Mouse (Mus musculus) neural tube, embryonic 10.5 days (tissue): ENCODE results near the gene Pak6.
A peak's percentile ranks its signal among the peaks of the same experiment; 100 is the strongest.

Experiments used
- DNase-seq: peaks from one replicate; pipeline ENCODE4 v3.0.0-alpha.2; 2017; ENCODE audit warnings: low spot score; ENCODE audit errors: extremely low spot score

The Pak6 gene

DNA sequence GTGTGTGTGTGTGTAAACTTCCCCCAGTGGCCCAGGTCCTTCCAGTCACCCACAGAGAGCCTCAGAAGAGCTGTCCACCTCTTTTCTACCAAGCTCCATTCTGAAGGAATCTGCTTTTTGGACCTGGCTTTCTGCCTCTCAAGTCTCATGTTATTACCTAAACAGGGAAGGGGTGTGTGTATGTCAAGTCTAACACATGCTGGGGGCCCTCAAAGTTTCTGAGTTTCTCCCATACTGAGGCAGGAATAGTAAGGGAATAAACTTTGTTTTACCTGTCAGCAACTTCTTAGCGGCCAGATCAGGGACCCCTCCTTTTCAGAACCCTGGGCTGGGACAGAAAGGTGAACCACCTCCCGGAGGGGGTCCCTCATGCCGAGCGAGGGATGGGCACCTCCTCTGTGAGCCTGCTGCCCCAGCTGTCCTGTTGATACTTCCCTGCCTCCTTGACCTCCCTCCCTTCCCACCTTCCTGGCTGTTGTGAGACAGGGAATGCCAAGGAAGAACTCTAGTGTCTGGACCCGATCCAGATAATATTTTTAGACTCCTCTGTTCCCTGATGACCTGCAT, 34.3 kb downstream of the Pak6 start:
- no peak for DNase-seq

DNA sequence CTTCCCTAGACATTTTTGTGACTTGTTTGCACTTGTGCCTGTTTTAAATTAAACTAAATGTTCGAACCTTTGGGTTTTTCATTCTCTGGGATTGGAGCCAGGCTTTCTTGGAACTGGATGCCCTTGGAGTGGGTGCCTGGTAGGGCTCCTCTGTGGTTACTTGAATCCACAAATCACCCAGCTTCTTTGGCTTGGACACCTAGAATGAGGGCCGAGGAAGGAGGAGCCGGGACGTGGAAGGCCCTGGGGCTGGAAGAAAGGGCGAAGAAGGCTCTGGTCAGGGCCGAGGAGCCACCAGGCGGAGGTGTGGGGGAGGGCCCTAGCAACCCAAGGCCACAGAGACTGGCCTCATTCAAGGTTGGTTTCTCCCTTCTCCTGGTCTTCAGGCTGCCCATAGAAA, 34.9 kb downstream of the Pak6 start:
- no peak for DNase-seq

DNA sequence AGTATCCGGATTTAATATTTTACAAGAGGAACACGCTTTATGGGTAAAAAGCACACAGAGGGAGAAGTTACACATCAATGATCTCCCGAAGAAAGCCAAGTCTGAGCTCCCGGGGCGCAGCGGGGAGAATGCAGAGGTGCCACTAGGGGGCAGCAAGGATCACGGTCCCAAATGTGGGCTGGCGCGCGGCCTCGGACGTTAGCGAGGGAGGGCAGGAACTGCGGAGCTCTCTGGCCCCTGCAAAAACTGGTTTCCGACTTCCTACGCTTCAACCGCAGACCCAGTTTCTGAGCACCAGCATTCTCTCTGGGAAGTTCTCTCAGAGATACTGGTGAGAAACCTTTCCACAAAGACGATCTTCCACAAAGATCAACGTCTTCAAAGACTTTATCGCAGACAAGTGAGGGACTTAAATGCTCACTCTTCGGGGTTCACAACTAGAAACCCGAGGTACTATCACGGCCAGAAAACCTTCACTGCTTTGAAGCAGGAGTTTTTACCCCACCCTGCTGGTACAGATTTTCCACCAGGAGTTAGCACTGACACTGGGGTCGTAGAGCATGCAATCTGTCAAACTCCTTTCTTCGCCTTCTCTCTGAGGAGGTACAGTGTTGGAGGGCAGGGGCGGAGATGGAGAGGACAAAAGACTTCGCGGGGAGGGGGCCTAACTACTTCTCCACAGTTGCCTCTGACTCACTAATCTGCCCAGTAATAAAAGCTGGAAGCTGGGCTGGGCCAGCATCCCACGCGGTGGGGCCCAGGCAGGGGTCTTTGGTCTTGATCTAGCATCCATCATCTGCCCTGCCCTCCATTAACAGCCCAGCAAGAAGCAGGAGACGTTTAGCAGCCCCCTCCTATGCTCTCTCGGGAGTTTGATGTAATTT, 37.3 kb downstream of the Pak6 start:
- DNase-seq, result peak; percentile 90

DNA sequence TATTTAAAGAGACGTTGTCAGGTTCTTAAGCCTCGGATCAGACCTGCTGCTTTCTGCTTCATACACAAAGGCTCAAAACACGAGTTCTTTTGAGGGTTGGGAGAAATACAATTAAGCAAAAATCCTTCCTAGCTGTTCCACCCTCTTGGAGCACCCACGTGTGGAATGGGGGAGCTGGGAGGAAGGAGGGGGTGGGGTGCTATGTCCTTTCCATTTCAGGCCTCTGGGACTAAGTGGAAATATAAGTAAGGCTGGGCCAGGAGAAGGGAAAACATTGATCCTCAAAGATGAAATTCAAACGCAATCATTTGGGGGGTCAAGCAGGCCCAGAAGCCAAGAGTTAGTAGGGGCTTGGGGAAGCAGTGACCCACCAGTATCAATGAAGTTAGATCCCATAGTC, 38.1 kb downstream of the Pak6 start:
- no peak for DNase-seq

DNA sequence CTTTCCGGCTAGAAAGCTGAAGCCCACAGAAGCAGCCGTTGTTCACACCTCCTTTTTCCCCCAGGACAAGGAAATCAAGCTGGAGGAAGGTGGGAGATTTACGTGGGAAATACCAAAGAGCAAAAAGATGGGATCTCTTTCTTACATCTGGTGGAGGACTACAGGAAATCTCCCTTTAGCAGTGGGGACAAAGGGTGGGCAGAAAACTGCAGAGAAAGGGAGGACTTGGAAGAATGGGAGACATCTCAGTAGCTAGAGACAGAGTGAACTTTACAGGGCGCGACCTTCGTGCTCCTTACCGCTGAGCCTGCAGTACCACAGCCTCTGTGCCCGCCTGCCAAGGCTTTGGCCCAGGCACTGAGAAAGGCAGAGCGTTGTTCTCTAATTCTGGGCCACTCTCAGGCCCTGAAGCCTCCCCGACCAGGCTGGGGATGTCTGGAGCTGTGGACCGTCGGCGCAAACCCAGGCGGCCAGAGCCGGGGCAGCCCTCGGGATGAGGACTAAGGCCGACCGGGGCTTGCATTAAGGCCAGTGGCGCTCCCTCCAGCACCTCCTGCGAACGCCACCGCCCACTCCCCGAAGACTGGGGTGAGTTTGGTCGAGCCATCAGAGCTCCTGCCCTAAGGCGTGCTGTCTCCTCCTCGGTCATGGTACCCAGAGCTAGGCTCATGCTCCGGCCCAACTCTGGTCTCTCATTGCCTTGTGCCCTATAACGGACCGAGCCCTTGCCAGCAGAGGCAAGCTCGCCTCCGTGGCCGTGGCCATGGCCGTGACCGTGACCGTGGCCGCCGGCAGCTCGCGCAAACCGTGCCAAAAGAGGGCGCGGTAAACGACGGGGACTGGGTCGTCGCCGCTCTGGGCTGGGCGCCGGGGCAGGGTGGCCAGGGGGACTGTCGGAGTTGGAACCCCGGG, 39.1 kb downstream of the Pak6 start:
- peak; percentile 60 for DNase-seq

DNA sequence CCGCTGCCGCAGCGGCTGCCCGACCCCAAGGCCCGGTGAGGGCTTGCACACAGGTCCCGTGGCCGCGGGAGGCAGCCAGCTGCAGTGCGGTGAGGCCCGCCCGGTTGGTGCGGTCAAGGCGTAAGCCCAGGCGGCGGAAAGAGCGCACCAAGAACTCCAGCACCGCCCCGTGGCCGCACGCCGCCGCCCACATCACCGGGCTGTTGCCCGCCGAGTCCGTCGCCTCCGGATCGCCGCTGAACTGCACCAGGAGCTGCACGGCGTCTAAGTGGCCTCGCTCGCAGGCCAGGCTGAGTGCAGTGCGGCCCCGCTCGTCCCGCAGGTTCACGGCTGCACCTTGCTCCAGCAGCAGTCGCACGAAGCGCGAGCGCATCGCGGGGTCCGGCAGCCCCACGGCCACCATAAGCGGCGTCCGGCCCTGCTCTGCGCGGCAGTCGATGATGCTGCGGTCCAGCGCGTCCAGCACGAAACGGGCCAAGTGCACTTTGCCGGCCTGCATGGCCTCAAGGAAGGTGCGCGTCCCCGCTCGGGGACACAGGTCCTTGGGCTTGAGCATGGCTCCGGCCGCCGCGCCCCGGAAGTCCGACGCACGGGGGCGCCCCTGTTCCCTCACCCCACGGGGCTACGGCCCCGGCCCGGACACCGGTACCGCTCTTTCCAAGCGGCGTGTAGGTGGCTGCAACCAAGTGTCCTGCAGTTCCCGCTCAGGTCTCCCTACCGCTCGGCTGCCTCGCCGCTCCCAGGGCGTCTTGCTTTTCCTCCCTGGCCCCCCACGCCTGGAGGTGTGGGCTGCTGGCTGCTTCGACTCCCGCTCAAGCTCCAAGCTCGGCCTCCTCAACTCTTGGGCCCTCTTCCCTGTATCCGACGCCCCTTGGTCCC, 40.0 kb downstream of the Pak6 start:
- DNase-seq, result peak; percentile 66

DNA sequence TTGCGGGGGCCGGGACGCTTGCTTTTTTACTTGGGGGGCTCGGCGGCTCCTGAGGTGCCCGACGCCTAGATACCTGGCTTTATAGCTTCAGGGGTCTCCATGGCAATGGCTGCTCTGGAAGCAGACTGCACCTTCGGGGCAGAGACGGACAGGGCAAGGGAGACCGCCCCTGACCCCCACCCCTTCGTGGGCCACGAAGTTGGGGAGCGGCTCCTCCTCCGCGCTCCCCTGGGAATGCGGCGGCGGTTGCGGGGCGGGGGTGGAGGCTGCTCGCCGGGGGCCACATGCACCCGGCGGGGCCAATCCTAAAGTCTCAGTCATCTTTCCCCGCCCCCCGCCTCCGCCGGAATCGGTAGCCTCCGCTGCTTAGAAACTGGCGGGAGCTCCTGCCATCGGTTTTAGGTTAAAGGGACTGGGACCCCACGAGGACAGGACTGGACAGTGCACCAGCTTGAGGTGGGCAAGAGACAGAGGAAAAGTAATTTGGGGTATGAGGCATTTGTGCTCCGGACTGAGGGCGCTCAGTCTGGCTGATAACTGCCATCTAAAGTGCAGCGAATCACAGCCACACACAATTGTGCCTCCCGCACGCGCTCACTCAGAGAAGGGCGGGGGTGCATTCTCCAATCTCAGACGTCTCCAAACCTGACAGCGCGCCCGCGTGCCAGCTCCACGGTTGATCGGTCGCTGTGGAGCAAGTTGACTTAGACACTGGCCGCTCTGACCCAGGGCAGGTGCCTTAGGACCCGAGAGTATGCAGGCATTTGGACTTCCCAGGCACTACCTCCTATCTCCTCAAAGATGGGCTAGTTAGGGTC, 41.0 kb downstream of the Pak6 start, which contains the start of gene Ankrd63:
Gene Ankrd63, minus strand, starts transcription at position 51 of the 818 bp plus-strand sequence.
- peak; percentile 49 for DNase-seq

DNA sequence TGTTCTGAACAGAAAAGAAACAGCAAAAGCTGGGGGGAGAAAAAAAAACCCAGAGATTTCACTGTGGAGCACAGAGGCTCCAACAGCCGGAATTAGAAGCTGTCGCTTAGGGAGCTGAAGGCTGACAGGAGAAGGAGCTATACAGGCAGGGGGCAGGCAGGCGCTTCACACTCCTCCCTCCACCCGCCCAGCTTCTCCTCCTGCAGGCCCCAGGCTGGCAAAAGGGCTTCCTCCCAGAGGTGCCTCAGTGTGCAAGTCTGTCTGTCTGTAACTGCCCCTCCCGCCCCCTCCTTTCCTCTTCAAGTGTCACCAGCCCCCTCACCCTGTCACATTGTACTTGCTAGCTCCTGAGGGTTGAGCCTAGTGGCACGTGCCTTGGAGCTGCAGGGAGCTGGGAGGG, 43.3 kb downstream of the Pak6 start:
- no peak for DNase-seq

DNA sequence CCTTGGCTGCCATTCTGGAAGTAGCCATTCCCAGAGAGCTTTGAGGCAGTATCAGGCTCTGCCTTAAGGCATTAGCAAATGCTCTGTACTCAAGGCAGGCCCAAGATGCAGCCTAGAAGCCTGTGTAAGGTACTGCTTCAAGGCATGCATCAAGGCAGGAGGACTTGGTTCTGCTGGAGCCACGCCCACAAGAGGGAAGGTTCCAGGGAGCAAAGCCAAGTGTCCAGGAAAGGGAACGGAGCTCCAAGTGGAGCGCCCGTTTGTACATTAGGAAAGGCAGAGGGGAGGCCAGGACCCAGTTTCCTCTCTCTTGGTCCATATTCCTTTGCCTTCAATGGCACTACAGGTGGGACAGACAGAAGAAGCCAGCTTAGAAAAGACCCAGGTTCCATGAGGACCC, 45.4 kb downstream of the Pak6 start:
- DNase-seq, result no peak

DNA sequence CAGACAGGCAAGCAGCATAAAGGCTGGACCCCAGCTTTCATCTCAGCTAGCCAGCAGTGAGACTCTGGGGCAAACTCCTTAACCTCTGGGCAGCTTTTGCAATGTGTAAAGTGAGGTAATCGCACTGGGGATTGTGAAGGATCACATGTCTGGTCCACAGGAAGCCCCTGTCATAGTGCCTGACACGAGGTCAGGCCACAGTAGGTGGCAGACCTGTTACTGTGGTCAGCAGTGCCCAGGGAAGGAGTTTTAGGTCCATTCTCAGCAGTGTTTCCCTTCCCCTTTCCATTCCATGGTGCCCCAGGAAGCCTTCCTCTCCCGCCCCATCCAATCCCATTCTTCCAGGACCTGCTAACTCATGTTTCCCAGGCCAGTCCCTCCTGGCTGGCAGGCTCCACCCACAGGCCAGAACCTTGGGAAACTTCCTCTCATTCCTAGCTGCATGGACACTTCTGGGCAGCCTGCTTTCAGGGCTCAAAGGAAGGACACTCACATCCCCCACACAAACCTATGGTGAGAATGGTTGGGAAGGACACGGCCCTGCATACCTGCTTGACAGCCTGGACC, 46.6 kb downstream of the Pak6 start:
- no peak for DNase-seq

DNA sequence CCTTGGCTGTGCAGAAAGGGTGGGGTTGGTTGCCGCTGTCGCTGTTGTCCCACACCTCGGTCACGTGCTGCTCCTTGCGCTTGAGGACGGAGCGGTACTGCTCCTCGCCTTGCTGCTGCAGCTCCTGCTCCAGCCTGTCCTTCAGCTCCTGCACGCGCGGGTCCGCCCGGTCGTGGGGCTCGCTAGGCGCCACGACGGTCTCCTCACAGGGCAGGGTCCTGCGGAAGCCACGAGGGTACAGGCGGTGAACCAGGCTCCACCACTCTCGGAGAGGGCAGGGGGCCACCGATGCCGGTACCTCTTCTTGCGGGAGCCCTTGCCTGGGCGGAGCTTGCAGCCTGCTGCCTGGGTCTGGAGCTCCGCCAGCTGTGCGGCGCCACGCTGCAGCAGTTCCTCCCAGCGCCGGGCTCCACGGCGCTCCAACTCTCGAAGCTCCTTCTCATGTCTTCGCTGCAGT, 48.0 kb downstream of the Pak6 start:
- peak; percentile 70 for DNase-seq

DNA sequence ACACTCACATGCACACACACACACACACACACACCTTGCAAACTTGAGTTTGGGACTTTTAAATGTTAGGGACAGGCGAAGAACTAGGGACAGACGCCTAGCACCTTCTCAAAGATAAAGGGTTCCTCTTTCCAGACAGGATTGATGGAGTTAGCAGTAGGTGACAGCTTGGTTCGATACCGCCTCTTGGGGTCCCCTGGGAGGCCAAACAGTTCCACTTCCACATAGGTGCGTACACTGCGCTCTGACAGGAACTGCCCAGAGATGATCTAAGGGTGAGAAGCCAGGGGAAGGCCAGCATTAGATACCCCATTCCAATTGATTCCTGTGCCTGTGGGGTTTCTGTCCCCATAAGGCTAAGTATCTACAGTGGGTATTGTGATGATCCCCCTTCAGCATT, 50.5 kb downstream of the Pak6 start:
- no peak for DNase-seq

DNA sequence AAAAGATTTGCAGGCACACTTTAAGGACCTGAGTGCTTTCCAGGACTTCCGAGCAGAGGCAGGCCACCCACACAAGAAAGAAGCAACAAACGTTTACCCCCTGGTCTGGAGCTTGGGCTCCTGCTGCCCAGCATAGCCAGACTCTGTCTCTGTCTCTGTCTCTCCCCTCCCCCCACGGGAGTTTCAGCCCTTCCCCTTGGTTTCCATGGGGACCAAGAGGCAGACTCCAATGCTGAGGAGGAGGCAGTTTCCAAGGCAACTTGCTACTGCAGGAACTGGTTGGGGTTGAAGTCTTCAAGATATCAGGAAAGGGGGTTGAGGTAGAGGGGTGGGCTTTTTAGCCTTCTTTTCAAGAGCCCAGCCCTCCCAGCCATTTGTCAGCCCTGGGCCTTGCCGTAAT, 51.1 kb downstream of the Pak6 start:
- DNase-seq, result no peak

DNA sequence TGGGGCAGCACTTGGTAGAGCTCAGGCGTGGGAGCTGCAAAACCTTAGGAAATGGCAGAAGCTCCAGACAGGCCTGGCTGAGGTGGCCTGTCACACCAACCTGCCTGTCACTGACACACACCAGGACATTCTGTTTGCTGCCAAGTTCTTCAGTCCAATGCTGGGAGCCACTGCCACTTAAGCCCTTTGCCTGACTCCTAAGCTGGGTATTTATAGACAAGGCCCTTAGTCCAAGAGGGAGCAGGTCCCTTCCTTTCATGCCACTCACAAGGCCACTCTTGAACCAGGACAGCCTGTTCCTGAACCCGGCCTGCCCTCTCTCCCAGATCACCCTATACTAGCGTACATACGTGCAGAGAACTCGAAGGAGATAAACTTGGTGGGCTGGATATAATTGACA, 53.6 kb downstream of the Pak6 start:
- no peak for DNase-seq

DNA sequence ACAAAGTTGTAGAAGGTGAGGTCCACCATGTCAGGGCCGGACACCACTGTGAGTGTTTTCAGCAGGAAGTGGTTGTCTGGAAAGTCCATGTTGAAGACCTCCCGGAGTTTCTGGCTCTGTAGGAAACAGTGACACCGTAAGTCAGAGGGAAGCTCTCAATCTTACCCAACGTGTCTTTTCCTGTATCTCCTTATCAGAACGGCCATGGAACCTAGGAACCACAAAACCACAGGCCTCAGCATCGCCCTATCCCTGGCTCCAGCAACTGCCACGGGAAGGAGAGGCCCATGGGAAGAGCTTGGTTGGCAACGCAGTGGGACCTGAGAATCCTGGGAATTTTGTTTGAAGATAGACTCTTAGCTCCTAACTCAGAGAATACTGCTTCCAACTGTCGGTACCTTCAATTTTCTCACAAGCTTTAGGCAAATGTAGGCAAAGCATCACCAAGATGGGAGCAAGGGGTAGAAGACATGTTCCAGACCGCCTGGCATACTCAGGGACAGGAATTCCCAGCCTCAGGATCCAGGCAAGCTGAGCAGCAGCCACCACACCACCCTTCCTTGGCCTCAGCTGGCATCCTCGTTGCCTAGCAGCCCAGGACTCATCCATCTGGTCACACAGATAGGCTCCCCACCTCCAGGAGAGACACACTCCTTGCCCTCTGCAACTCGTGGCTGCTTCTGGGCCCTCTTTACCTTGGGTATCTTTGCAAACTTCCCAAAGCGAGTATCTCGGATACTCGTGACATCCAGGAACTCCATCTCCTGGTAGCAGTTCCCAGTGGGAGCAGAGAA, 60.8 kb downstream of the Pak6 start:
- no peak for DNase-seq

DNA sequence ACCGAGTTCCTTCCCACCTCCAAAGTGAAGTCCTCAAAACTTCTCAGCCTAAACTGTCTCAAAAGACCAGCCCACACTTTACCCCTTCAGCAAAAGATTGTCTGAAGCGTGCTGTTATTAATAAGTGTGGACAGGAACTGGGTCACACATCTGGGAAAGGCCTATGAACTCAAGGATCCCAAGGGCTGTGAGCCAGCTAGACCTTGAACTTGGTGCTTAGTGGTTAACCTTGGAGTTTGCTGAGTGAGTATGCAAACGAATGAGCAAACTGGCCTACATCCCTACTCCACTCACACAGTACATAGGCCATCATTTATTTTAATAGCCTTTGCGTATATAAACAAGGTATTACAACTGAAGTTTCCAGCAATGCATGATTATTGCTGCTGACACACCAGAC, 62.4 kb downstream of the Pak6 start:
- no peak for DNase-seq

DNA sequence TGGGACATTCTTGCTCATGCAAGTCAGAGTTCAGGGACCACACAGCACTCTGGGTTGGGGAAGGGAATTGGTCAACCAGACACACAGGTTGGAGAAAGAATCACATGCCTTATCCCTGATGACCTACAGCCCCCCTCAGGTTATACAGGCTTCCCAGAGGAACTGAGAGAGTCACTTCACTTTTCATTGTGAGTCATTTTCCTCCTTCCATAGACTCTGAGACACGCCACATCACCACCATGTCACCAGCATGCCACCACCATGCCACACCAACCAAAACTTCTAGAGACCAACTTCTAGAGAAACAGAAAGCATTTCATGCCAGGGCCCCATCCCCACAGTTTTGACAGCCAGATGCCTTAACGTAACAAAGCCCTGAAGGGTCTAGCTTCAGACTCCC, 63.8 kb downstream of the Pak6 start:
- DNase-seq, result no peak

DNA sequence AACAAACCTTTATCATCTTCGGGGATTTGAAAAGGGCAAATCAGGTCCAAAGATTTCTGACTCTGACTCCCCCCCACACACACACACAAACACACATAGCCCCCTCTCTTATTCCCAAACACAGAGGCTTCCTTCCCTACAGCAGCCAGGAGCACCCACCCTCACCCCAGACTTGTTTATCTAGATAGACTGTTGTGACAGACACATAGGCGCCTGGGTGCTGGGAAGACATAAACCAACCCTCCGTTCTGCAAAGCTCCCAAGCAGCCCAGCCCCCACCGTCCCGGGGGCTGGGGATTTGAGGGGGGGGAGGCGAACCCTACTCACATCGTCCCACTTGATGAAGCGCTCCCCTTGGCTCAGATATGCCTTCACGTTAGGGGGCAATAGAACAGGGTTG, 64.8 kb downstream of the Pak6 start:
- DNase-seq, result no peak

DNA sequence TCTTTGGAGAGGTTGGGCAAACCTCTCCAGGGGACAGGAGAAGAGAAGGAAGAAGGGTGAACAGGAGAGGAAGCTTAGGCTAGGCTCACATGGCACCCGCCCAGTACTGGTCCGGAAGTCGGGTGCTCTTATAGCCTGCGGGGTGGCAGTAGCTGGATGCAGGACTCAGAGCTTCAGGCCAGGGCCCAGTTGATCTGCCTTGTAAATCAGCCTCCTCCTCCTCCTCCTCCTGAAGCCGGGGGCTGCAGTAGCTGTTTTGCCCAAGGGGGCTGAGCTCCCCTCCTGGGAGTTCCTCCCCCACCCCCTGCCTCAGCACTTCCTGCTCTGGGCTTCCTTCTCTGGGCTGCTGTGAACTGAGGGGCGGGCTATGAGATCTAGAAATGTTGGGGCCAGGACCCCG, 65.2 kb downstream of the Pak6 start, which contains the start of gene Plcb2:
Gene Plcb2, minus strand, starts transcription at position 102 of the 400 bp plus-strand sequence.
- DNase-seq, result no peak
